Mouse (Mus musculus): Measurements from ENCODE around the gene Barhl1. TPM values are rescaled to one million over a fixed set of nuclear protein-coding genes. Genes with fewer than 3 reads are reported as not detected.

Gene Barhl1
- not detected in 2 replicates for polyA plus RNA-seq (2015; fragmentation: Nextera tagmentation; extraction: Ambion mirVana)

GRCm38 (mm10) chr2:28916513-28916865, at the start of gene Barhl1:
TSS of gene Barhl1 (minus strand) at chr2:28916668.
- WGBS, result 5% methylated on average over 18 of the region's 18 CpGs
- no peak within 1 kb of the TSS; the same call in 1 of the 2 replicates for H3K4me3 ChIP-seq (ENCODE audit: low read length)

GRCm38 (mm10) chr2:28963565-28963964, 47.1 kb upstream of the Barhl1 start:
- no peak for ATAC-seq
- no peak overlapping the region for H3K4me2 ChIP-seq (ENCODE audit: low read depth, low read length)
- WGBS, result 65% methylated on average over 6 of the region's 6 CpGs

More at GRCm38 (mm10) chr2:28916513-28916865, at the start of gene Barhl1:
- H3K9ac ChIP-seq (ENCODE audit: low read depth, low read length), result no peak within 1 kb of the TSS
- peaks cover 4% of the 10 kb centered on the region; the same call in 1 of the 2 replicates for H3K4me1 ChIP-seq (ENCODE audit: control insufficient read depth, insufficient read depth, low read length)
- H3K9me3 ChIP-seq (ENCODE audit: control insufficient read depth, low read length), result no peaks in the 10 kb centered on the region
- H3K27me3 ChIP-seq (replicated peaks; ENCODE audit: control insufficient read depth, insufficient read depth, low read length), result peaks cover 64% of the 10 kb centered on the region
- no peak within 1 kb of the TSS for H3K27ac ChIP-seq (ENCODE audit: low read length)
- no peaks in the 10 kb centered on the region for H3K36me3 ChIP-seq (ENCODE audit: control insufficient read depth, insufficient read depth, low read length)
- no peak for ATAC-seq
- H3K4me2 ChIP-seq (ENCODE audit: low read depth, low read length), result no peak within 1 kb of the TSS

DNA sequence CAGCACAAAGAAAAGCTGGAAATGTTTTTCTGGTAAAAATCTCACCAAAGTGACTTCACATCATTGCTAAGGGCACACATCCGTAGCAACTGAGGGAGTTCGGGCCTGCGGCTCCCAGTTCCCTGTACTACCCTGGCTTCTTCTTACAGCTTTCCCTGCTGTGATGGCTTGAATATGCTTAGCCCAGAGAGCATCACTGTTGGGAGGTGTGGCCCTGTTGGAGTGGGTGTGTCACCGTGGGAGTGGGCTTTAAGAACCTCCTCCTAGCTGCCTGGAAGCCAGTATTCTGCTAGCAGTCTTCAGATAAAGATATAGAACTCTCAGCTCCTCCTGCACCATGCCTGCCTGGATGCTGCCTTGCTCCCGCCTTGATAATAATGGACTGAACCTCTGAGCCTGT, 45.2 kb upstream of the Barhl1 start:
- no peak overlapping the region for H3K4me2 ChIP-seq (ENCODE audit: low read depth, low read length)
- ATAC-seq, result no peak
- H3K27me3 ChIP-seq (replicated peaks; ENCODE audit: control insufficient read depth, insufficient read depth, low read length), result no peaks in the 10 kb centered on the region
- 67% methylated on average over 5 of the region's 5 CpGs for WGBS
- no peaks in the 10 kb centered on the region for H3K36me3 ChIP-seq (ENCODE audit: control insufficient read depth, insufficient read depth, low read length)
- no peaks in the 10 kb centered on the region for H3K9me3 ChIP-seq (ENCODE audit: control insufficient read depth, low read length)
- no peak overlapping the region for H3K27ac ChIP-seq (ENCODE audit: low read length)
- H3K4me1 ChIP-seq (ENCODE audit: control insufficient read depth, insufficient read depth, low read length), result no peaks in the 10 kb centered on the region
- H3K9ac ChIP-seq (ENCODE audit: low read depth, low read length), result no peak overlapping the region
- no peak overlapping the region for H3K4me3 ChIP-seq (ENCODE audit: low read length)

More at GRCm38 (mm10) chr2:28963565-28963964, 47.1 kb upstream of the Barhl1 start:
- Histone ChIP-seq H3K4me1 (ENCODE audit: control insufficient read depth, insufficient read depth, low read length) (no peaks in the 10 kb centered on the region), H3K27me3 (replicated peaks; ENCODE audit: control insufficient read depth, insufficient read depth, low read length) (no peaks in the 10 kb centered on the region), H3K36me3 (ENCODE audit: control insufficient read depth, insufficient read depth, low read length) (no peaks in the 10 kb centered on the region), H3K9me3 (ENCODE audit: control insufficient read depth, low read length) (no peaks in the 10 kb centered on the region), H3K9ac (ENCODE audit: low read depth, low read length) (no peak overlapping the region), H3K4me3 (ENCODE audit: low read length) (no peak overlapping the region), H3K27ac (ENCODE audit: low read length) (no peak overlapping the region)

GRCm38 (mm10) chr2:28961024-28961585, 44.6 kb upstream of the Barhl1 start:
- no peaks in the 10 kb centered on the region for H3K27me3 ChIP-seq (replicated peaks; ENCODE audit: control insufficient read depth, insufficient read depth, low read length)
- H3K9me3 ChIP-seq (ENCODE audit: control insufficient read depth, low read length), result no peaks in the 10 kb centered on the region
- no peaks in the 10 kb centered on the region for H3K36me3 ChIP-seq (ENCODE audit: control insufficient read depth, insufficient read depth, low read length)
- H3K27ac ChIP-seq (ENCODE audit: low read length), result no peak overlapping the region
- H3K4me1 ChIP-seq (ENCODE audit: control insufficient read depth, insufficient read depth, low read length), result no peaks in the 10 kb centered on the region
- 87% methylated on average over 15 of the region's 15 CpGs for WGBS
- no peak overlapping the region for H3K9ac ChIP-seq (ENCODE audit: low read depth, low read length)
- no peak overlapping the region for H3K4me2 ChIP-seq (ENCODE audit: low read depth, low read length)
- H3K4me3 ChIP-seq (ENCODE audit: low read length), result no peak overlapping the region
- no peak for ATAC-seq

GRCm38 (mm10) chr2:28956874-28957273, 40.4 kb upstream of the Barhl1 start:
- H3K4me1 ChIP-seq (ENCODE audit: control insufficient read depth, insufficient read depth, low read length), result no peaks in the 10 kb centered on the region
- H3K27me3 ChIP-seq (replicated peaks; ENCODE audit: control insufficient read depth, insufficient read depth, low read length), result no peaks in the 10 kb centered on the region
- 80% methylated on average over 4 of the region's 4 CpGs for WGBS
- no peak overlapping the region for H3K4me2 ChIP-seq (ENCODE audit: low read depth, low read length)
- H3K4me3 ChIP-seq (ENCODE audit: low read length), result no peak overlapping the region
- no peak overlapping the region for H3K9ac ChIP-seq (ENCODE audit: low read depth, low read length)
- no peak for ATAC-seq
- no peaks in the 10 kb centered on the region for H3K36me3 ChIP-seq (ENCODE audit: control insufficient read depth, insufficient read depth, low read length)
- no peaks in the 10 kb centered on the region for H3K9me3 ChIP-seq (ENCODE audit: control insufficient read depth, low read length)
- H3K27ac ChIP-seq (ENCODE audit: low read length), result no peak overlapping the region

DNA sequence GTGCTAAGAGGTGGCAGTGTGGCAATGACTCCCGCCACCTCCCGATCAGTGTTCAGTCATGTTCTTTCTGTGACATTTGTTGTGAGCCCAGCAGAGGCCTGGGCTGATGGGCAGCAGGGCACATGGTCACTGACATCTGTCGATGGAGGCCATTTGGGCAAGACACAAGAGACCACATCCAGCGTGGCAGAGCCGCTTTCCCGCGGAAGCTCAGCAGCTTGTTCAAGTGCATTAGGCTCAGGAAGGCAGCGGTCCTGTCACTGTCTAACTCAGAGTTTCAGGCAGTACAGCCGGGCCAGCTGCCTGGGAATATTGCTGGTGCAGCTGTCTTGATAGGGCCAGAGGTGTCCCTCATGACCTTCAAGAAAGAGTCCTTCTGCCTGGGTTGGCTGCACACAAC, 38.1 kb upstream of the Barhl1 start:
- Histone ChIP-seq H3K36me3 (ENCODE audit: control insufficient read depth, insufficient read depth, low read length) (no peaks in the 10 kb centered on the region), H3K4me3 (ENCODE audit: low read length) (no peak overlapping the region), H3K27me3 (replicated peaks; ENCODE audit: control insufficient read depth, insufficient read depth, low read length) (no peaks in the 10 kb centered on the region), H3K4me2 (ENCODE audit: low read depth, low read length) (no peak overlapping the region), H3K9me3 (ENCODE audit: control insufficient read depth, low read length) (no peaks in the 10 kb centered on the region), H3K4me1 (ENCODE audit: control insufficient read depth, insufficient read depth, low read length) (no peaks in the 10 kb centered on the region), H3K9ac (ENCODE audit: low read depth, low read length) (no peak overlapping the region), H3K27ac (ENCODE audit: low read length) (no peak overlapping the region)
- ATAC-seq, result no peak
- 88% methylated on average over 9 of the region's 9 CpGs for WGBS

DNA sequence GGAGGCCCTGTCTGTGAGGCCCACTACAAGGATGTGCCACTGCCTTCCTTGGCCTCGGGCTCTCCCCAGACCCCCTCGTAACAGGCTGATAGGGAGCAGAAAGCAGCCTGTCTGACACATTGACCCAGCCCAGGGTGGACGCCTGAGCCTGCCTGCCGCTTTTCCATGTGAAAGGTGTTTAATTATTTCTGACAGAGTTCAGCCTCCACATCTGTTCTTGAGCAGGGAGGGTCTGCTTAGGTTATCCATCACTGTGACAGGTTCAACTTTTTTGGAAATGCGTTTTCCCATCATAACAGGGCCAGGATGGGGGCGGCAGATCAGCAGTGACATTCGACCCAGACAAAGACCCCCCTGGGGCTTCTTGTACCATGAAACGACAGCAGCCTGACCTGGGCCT, 36.5 kb upstream of the Barhl1 start:
- Histone ChIP-seq H3K4me2 (ENCODE audit: low read depth, low read length) (no peak overlapping the region), H3K9me3 (ENCODE audit: control insufficient read depth, low read length) (no peaks in the 10 kb centered on the region), H3K36me3 (ENCODE audit: control insufficient read depth, insufficient read depth, low read length) (no peaks in the 10 kb centered on the region), H3K27me3 (replicated peaks; ENCODE audit: control insufficient read depth, insufficient read depth, low read length) (no peaks in the 10 kb centered on the region), H3K27ac (ENCODE audit: low read length) (no peak overlapping the region), H3K9ac (ENCODE audit: low read depth, low read length) (no peak overlapping the region), H3K4me3 (ENCODE audit: low read length) (no peak overlapping the region), H3K4me1 (ENCODE audit: control insufficient read depth, insufficient read depth, low read length) (no peaks in the 10 kb centered on the region)
- ATAC-seq, result no peak
- WGBS, result 39% methylated on average over 8 of the region's 8 CpGs

- H3K9me3 ChIP-seq (ENCODE audit: control insufficient read depth, low read length), result no peaks in the 10 kb centered on the region
- no peak overlapping the region for H3K4me2 ChIP-seq (ENCODE audit: low read depth, low read length)
- no peak overlapping the region for H3K4me3 ChIP-seq (ENCODE audit: low read length)
- ATAC-seq, result no peak
- H3K27ac ChIP-seq (ENCODE audit: low read length), result no peak overlapping the region
- WGBS, result 77% methylated on average over 3 of the region's 3 CpGs
- no peaks in the 10 kb centered on the region for H3K4me1 ChIP-seq (ENCODE audit: control insufficient read depth, insufficient read depth, low read length)
- H3K36me3 ChIP-seq (ENCODE audit: control insufficient read depth, insufficient read depth, low read length), result no peaks in the 10 kb centered on the region
- no peaks in the 10 kb centered on the region for H3K27me3 ChIP-seq (replicated peaks; ENCODE audit: control insufficient read depth, insufficient read depth, low read length)
- no peak overlapping the region for H3K9ac ChIP-seq (ENCODE audit: low read depth, low read length)
Observed at GRCm38 (mm10) chr2:28946312-28946711, 29.8 kb upstream of the Barhl1 start.

DNA sequence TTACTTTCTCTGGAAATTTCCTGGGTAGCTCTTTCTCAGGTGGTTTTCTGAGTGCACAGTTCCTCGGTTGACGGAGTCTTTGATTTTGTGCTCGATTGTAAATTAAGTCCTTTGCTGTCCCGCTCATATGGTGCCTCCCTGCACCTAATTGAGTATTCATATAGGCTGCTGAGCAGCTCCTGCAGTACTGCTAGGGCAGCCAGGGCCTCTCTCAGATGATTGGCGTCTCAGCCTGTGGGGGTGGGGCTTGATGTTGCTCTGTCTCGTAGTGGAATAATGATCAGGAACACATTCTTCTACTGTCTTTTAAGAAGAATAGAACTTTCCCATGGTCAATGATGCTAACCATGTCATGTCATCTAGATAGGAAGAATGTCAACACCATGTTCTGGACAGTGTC, 28.9 kb upstream of the Barhl1 start:
- H3K4me3 ChIP-seq (ENCODE audit: low read length), result no peak overlapping the region
- H3K27me3 ChIP-seq (replicated peaks; ENCODE audit: control insufficient read depth, insufficient read depth, low read length), result no peaks in the 10 kb centered on the region
- no peaks in the 10 kb centered on the region for H3K9me3 ChIP-seq (ENCODE audit: control insufficient read depth, low read length)
- no peak for ATAC-seq
- H3K9ac ChIP-seq (ENCODE audit: low read depth, low read length), result no peak overlapping the region
- WGBS, result 71% methylated on average over 6 of the region's 6 CpGs
- no peaks in the 10 kb centered on the region for H3K4me1 ChIP-seq (ENCODE audit: control insufficient read depth, insufficient read depth, low read length)
- no peak overlapping the region for H3K27ac ChIP-seq (ENCODE audit: low read length)
- H3K36me3 ChIP-seq (ENCODE audit: control insufficient read depth, insufficient read depth, low read length), result no peaks in the 10 kb centered on the region
- H3K4me2 ChIP-seq (ENCODE audit: low read depth, low read length), result no peak overlapping the region
